Mouse (Mus musculus) kidney, postnatal 36 days (tissue): ENCODE results near the gene Trmo.

ENCODE experiments used
- DNase-seq, 2 experiments: peaks; one replicate each; pipeline ENCODE4 v3.0.0; 2021 to 2022; ENCODE audit warnings: mixed read lengths in 2 of 2

Gene Trmo

GRCm38 (mm10) chr4:46339026-46339425 lies 50.2 kb downstream of the Trmo start:
- no peak for DNase-seq

DNA sequence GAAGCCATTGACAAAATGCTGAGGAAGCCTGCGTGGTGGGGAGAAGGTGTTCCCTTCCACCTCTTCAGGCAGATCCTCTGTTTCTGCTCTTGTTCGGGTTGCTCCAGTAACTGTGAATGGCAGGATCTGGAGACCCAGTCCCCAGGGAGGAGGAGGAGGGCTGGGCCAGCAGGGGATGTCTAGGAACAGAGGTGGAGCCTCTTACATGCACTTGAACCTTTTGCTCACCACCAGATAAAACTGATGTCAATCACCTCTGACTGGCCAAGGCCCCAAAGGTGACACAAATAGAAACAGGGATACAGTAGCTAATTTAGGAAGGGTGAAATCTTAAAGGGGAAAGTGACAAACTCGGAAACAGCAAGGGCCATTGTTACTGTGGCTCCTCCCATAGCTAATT lies 51.2 kb downstream of the Trmo start:
- no peak for DNase-seq

GRCm38 (mm10) chr4:46335846-46336245 lies 53.4 kb downstream of the Trmo start:
- DNase-seq = no peak

- DNase-seq = no peak
Measured at GRCm38 (mm10) chr4:46328906-46329305, 60.3 kb downstream of the Trmo start.
